Mouse (Mus musculus) liver, embryonic 14.5 days (tissue): Measurements from ENCODE around the gene Sepsecs. TPM values are rescaled to one million over a fixed set of nuclear protein-coding genes. Genes with fewer than 3 reads are reported as not detected.

ENCODE experiments used
- ATAC-seq: fragments of 200-750 bp; cut with Nextera tagmentation; 2 replicates; pipeline ENCODE4 v1.8.0; 2017; ENCODE audit warnings: moderate number of reproducible peaks, mild to moderate bottlenecking, moderate library complexity; ENCODE audit not compliant: insufficient read depth
- DNase-seq, 3 experiments: peaks; one replicate each; pipeline ENCODE4 v3.0.0-alpha.2; 2012 to 2013; ENCODE audit warnings: low read depth in 3 of 3, low spot score in 3 of 3
- H3K27ac ChIP-seq: fragments of 300-500 bp; sonication (generic); 2 replicates; pipeline ENCODE4 v1.5.1; 2014; ENCODE audit warnings: moderate library complexity, mild to moderate bottlenecking, control low read depth, inconsistent platforms
- H3K27me3 ChIP-seq: fragments of 300-500 bp; sonication (generic); 2 replicates; pipeline ENCODE4 v1.6.1; 2014; ENCODE audit warnings: mild to moderate bottlenecking, low read length, moderate library complexity; ENCODE audit not compliant: control insufficient read depth, insufficient read depth
- H3K36me3 ChIP-seq: fragments of 300-500 bp; sonication (generic); replicated peaks from 2 replicates; pipeline ENCODE4 v1.6.1; 2014; ENCODE audit warnings: low read depth; ENCODE audit not compliant: control insufficient read depth, insufficient read depth
- H3K4me1 ChIP-seq, 2 experiments: fragments of 200-500 bp in 1 of 2; fragments of 300-500 bp in 1 of 2; sonication (generic) in 1 of 2; replicated peaks; 2 replicates each; pipeline ENCODE4 v1.6.1; 2012 to 2014; ENCODE audit warnings: antibody characterized with exemption in 1 of 2, inconsistent platforms in 1 of 2, low read length in 1 of 2; ENCODE audit not compliant: control insufficient read depth in 2 of 2, insufficient read depth in 2 of 2
- H3K4me2 ChIP-seq: fragments of 300-500 bp; sonication (generic); 2 replicates; pipeline ENCODE4 v1.6.1; 2014; ENCODE audit warnings: low read depth, mild to moderate bottlenecking, control low read depth, moderate library complexity
- H3K4me3 ChIP-seq, 2 experiments: fragments of 200-500 bp in 1 of 2; fragments of 300-500 bp in 1 of 2; sonication (generic) in 1 of 2; 2 replicates each; pipeline ENCODE4 v1.5.1; 2012 to 2014; ENCODE audit warnings: low read depth in 2 of 2, low read length in 2 of 2, mild to moderate bottlenecking in 2 of 2, control low read depth in 1 of 2, inconsistent platforms in 1 of 2, moderate library complexity in 1 of 2; ENCODE audit not compliant: insufficient read depth in 1 of 2
- H3K9ac ChIP-seq: fragments of 300-500 bp; sonication (generic); replicated peaks from 2 replicates; pipeline ENCODE4 v1.6.1; 2014; ENCODE audit warnings: mild to moderate bottlenecking, control low read depth, moderate library complexity
- H3K9me3 ChIP-seq: fragments of 300-500 bp; sonication (generic); 2 replicates; pipeline ENCODE4 v1.6.1; 2016; ENCODE audit warnings: low read length, mixed read lengths; ENCODE audit not compliant: control insufficient read depth
- CTCF ChIP-seq: IDR thresholded peaks from 2 replicates; pipeline ENCODE4 v1.5.1; 2016; ENCODE audit warnings: antibody characterized with exemption, low read depth, control low read depth
- EP300 ChIP-seq: IDR thresholded peaks from 2 replicates; pipeline ENCODE4 v1.6.1; 2016; ENCODE audit warnings: antibody characterized with exemption, low read depth
- WGBS: fragments of 180-500 bp; shearing (Covaris S2); extraction: QIAGEN DNeasy Blood & Tissue Kit; methylation state at CpG from one replicate; pipeline ENCODE4 v1.1.7; 2014; ENCODE audit not compliant: insufficient replicate concordance; 5-methylcytosine and 5-hydroxymethylcytosine counted together
- polyA plus RNA-seq, 2 experiments: library from polyadenylated mRNA; depleted of rRNA in 1 of 2; stranded (reverse) in 1 of 2; unstranded in 1 of 2; fragments of >200 nt; fragmentation: Nextera tagmentation in 1 of 2; extraction: Ambion mirVana in 1 of 2; gene quantifications; 2 replicates each; pipeline versions ENCODE4 v1.2.1 to v1.2.3; 2012 to 2014

The Sepsecs gene
- polyA plus RNA-seq, 2 experiments = 6.0 to 6.4 TPM

DNA sequence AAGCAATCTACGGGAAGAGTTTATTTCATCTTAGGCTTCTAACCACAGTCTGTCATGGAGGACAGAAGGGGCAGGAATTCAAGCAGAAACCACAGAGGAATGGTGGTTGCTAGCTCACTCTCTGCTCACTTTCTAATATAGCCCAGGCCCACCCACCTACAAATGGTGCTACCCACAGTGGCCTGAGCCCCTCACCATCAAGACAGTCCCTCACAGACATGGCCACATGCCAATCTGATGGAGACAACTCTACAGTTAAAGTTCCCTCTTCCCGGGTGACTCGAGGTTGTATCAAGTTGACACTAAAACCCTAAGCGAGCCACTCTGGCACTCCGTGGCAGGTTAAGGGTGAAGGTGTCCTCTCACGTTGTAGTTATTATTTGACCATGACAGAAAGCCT, 32.6 kb downstream of the Sepsecs start:
- ATAC-seq (no peak), DNase-seq (no peak)
- no peak overlapping the region for H3K9ac ChIP-seq
- no peaks in the 10 kb centered on the region for H3K27me3 ChIP-seq
- TF ChIP-seq CTCF = no peak
- no peak for TF ChIP-seq EP300
- WGBS = 62% methylated on average over 6 of the region's 6 CpGs
- H3K4me1 ChIP-seq = peaks cover 0 to 6% of the 10 kb centered on the region in 2 experiments; a peak in 2 of 4 replicates
- H3K4me2 ChIP-seq = no peak overlapping the region
- H3K9me3 ChIP-seq = no peaks in the 10 kb centered on the region
- no peak overlapping the region for H3K4me3 ChIP-seq
- peaks cover 1% of the 10 kb centered on the region; the same call in 1 of the 2 replicates for H3K36me3 ChIP-seq
- no peak overlapping the region for H3K27ac ChIP-seq

DNA sequence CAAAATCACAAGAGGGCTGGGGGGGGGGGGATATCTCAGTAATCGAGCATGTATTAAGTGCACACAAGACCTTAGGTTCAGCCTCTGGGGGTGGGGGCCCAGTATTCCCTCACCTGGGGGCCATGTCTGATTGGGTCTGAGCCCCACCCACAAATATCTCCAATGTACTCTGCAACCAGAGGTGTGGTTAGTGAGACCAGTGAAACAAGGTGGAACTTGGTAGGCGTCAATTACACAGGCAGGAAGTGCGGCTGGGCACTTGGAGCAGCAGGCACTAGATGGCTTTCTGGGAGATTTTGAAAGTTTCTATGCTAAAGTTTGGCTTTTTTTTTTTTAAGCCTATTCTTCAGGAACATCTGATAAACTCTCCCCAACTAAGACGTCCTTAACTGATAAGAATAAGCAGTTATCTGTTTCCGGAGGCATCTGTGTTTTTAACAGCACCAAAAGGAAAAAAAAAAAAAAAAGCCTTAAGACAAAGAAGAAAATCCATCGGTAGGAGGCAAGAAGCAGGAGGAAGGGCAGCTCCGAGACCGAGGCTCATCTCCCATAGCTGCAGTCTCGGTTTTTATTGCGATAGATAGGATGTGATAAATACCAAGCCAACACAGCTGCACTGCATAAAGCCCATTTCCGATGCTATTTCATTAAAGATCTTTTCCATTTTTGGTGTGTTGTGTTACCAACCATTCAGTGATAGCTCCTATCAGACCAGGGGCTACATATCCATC, 33.3 kb downstream of the Sepsecs start:
- no peak overlapping the region for H3K27ac ChIP-seq
- H3K36me3 ChIP-seq = no peaks in the 10 kb centered on the region
- H3K9ac ChIP-seq = no peak overlapping the region
- TF ChIP-seq EP300 (no peak), CTCF (no peak)
- no peak for DNase-seq
- H3K9me3 ChIP-seq = no peaks in the 10 kb centered on the region
- no peaks in the 10 kb centered on the region for H3K27me3 ChIP-seq
- H3K4me1 ChIP-seq = peaks cover 0 to 6% of the 10 kb centered on the region in 2 experiments; a peak in 2 of 4 replicates
- no peak for ATAC-seq
- H3K4me3 ChIP-seq = no peak overlapping the region
- no peak overlapping the region for H3K4me2 ChIP-seq
- 23% methylated on average over 11 of the region's 11 CpGs for WGBS

DNA sequence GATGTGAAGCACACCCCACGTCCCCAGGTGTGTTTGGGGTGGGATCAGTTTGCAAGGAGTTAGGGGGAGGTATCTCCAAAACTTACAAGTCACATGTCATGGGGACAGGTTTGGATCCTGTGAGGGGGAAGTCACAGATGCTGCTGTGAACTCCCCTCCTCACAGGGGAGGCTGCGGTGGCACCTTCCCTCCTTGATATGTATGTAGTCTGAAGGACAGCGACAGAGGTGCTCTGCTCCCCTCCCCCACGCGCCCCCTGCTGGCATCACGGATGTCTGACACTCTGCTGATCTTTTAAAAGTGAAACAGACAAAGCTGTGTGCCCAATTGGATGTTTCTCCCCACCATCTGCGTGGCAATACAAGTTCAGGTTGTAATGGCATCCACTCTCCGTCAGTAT, 35.5 kb downstream of the Sepsecs start:
- 18% methylated on average over 8 of the region's 8 CpGs for WGBS
- H3K27ac ChIP-seq = no peak overlapping the region
- H3K9ac ChIP-seq = no peak overlapping the region
- H3K9me3 ChIP-seq = no peaks in the 10 kb centered on the region
- DNase-seq = peak in 1 of 3 experiments; percentile 9
- no peak overlapping the region for H3K4me2 ChIP-seq
- no peak for ATAC-seq
- peaks cover 0 to 6% of the 10 kb centered on the region in 2 experiments; a peak in 2 of 4 replicates for H3K4me1 ChIP-seq
- H3K27me3 ChIP-seq = no peaks in the 10 kb centered on the region
- peak; percentile 87 for TF ChIP-seq CTCF
- no peak for TF ChIP-seq EP300
- no peak overlapping the region for H3K4me3 ChIP-seq
- no peaks in the 10 kb centered on the region for H3K36me3 ChIP-seq

DNA sequence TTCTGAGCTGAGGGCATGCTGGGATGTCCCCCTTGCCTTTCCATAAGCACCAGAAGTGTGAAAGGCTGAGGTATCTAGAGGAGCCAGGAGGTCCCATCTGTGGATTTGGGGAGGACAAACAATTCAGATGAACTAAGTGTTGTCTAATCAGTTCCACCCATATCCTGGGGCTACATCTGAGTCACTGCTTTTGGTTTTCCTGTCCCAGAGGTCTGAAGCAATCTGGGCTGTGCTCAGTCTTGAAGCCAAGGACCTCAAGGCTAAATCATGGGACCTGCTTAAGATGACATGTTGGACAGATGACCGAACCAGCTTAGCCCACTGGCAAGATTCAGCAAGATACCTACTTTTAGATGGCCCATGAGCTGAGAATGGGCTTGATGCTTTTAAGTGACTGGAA, 39.0 kb downstream of the Sepsecs start:
- TF ChIP-seq CTCF = no peak
- no peak for TF ChIP-seq EP300

DNA sequence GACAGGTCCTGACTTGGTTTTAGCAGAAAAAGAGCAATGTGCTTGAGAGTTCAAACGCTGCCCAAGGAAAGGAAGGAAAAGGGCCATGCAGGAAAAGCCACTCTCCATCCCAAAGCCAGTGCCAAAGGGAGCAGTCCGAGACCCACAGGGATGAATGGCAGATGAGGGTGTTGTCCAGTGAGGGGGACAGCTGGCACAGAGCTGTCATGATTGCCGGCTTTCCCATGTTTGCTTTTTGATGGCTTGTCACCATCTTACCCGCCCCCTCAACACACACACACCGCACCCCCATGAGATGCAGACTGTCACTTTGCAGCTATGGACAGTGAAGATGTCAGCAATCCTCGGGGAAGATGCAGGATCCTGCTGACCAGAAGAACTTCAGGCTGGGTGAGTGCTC, 40.3 kb downstream of the Sepsecs start:
- DNase-seq = no peak
- Histone ChIP-seq H3K27me3 (no peaks in the 10 kb centered on the region), H3K36me3 (no peaks in the 10 kb centered on the region), H3K4me2 (no peak overlapping the region), H3K4me3 (no peak overlapping the region), H3K4me1 (no peaks in the 10 kb centered on the region), H3K27ac (no peak overlapping the region), H3K9me3 (no peaks in the 10 kb centered on the region), H3K9ac (no peak overlapping the region)
- TF ChIP-seq CTCF (no peak), EP300 (no peak)
- WGBS = 60% methylated on average over 6 of the region's 6 CpGs
- no peak for ATAC-seq

More for the DNA sequence above, 39.0 kb downstream of the Sepsecs start:
- DNase-seq (no peak), ATAC-seq (no peak)
- Histone ChIP-seq H3K4me1 (no peaks in the 10 kb centered on the region), H3K9me3 (no peaks in the 10 kb centered on the region), H3K36me3 (no peaks in the 10 kb centered on the region), H3K4me3 (no peak overlapping the region), H3K27me3 (no peaks in the 10 kb centered on the region), H3K9ac (no peak overlapping the region), H3K4me2 (no peak overlapping the region), H3K27ac (no peak overlapping the region)
- WGBS = 63% methylated on average over 1 of the region's 1 CpGs
